Mouse (Mus musculus): Measurements from ENCODE around the gene Nktr.
A peak's percentile ranks its signal among the peaks of the same experiment; 100 is the strongest.

- peak; percentile 55 for TF ChIP-seq CTCF (IDR thresholded peaks at IDR 0.05; ENCODE audit: extremely low read depth, insufficient read depth, low read length)
- no peak for TF ChIP-seq POLR2A (IDR thresholded peaks at IDR 0.05; ENCODE audit: extremely low read depth, insufficient read depth, low read length)
Measured at GRCm38 (mm10) chr9:121697150-121698049, 21.6 kb upstream of the Nktr start.

Data from cortical plate, adult 2 months (tissue).